Mouse (Mus musculus): ENCODE measurements around the gene Myo5a.

DNA sequence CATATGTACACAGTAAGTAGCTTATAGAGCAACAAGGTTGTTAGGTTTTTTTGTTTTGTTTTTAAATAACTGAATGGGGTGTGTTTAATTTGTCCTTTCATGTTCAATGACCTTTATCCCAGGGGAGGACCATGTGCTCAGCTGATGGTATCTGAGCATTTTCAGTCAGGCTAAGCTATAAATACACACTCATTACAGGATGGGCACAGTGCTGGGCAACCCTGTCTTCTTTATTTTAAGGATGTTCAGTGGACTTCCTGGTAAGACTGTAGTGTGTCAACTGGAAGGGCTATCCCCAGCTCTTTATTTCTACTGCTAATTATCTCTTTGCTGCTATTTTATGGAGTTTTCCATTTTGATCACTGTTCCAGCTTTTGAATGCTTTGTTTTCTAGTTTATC is 92.8 kb downstream of the Myo5a start:
- TF ChIP-seq CTCF (IDR thresholded peaks at IDR 0.05; ENCODE audit: control insufficient read depth, insufficient read depth, low read length), result no peak
- no peak for TF ChIP-seq POLR2A (IDR thresholded peaks at IDR 0.05; ENCODE audit: borderline replicate concordance, control insufficient read depth, low read depth, low read length)

All from bone marrow, adult 2 months (tissue).